Comparison of ENCODE assay signal across 9 mouse cellular contexts in genomic region chr11:103339414-103340119, GRCm38 (mm10). TPM values are rescaled to one million over a fixed set of nuclear protein-coding genes. Genes with fewer than 3 reads are reported as not detected.
DNase-seq lines count a peak whose midpoint lies in the region; ATAC-seq and TF ChIP-seq lines count a peak whose summit lies in the region.
"Had no signal": no experiment of that assay in that cellular context is flagged by ENCODE, and none has a peak within 500 bp of the region (broad histone marks: within the 10 kb centered on the region; RNA-seq: fewer than 3 reads in every experiment).

No protein-coding gene starts in this region.

- peak overlapping the region; percentile 52 for H3K4me2 ChIP-seq in heart, embryonic 12.5 days
- H3K4me2 ChIP-seq in forebrain, embryonic 13.5 days: peak overlapping the region; percentile 32
- peak overlapping the region; percentile 36 for H3K4me2 ChIP-seq in midbrain, postnatal 0 days (ENCODE audit: low read depth, low read length, poor library complexity, severe bottlenecking)

- intact Hi-C loops in heart, postnatal 14 days (cut with DNase I): loop anchor here (10.0 kb wide), 1 partner anchor 335 kb away; no protein-coding TSS in a partner anchor

- peaks cover 37% of the 10 kb centered on the region for H3K27me3 ChIP-seq in heart, embryonic 12.5 days (replicated peaks)
- peaks cover 5% of the 10 kb centered on the region for H3K27me3 ChIP-seq in forebrain, embryonic 13.5 days
- H3K27me3 ChIP-seq in midbrain, postnatal 0 days (ENCODE audit: insufficient read depth, low read length): 0 out of 2 replicates have a peak, but pooled peaks cover 5% of the 10 kb centered on the region
- H3K27me3 ChIP-seq: CH12.LX had no signal

- no peak for TF ChIP-seq CTCF in midbrain, postnatal 0 days (IDR thresholded peaks at IDR 0.05)

- ATAC-seq in heart, embryonic 12.5 days (ENCODE audit: insufficient number of reproducible peaks, low FRiP score): no peak
- no peak for ATAC-seq in forebrain, embryonic 13.5 days
- ATAC-seq in midbrain, postnatal 0 days (ENCODE audit: low FRiP score): no peak

- no peak for DNase-seq in heart, postnatal 14 days
- peak; percentile 86 for DNase-seq in kidney, postnatal 10 days
- DNase-seq in midbrain, postnatal 0 days (ENCODE audit: low spot score): no peak
- DNase-seq in urinary bladder, adult 2 months (ENCODE audit: low spot score): no peak
- DNase-seq in right cerebral cortex, postnatal 14 days: no peak
- DNase-seq in spleen, postnatal 14 days (ENCODE audit: low spot score in 2 of 2): no peak

- peak overlapping the region; percentile 26; the same call in 1 of the 2 replicates for H3K4me3 ChIP-seq in heart, embryonic 12.5 days
- no peak overlapping the region for H3K4me3 ChIP-seq in forebrain, embryonic 13.5 days
- no peak overlapping the region for H3K4me3 ChIP-seq in midbrain, postnatal 0 days (ENCODE audit: low read depth, low read length)

- H3K9me3 ChIP-seq in heart, embryonic 12.5 days (replicated peaks): no peaks in the 10 kb centered on the region
- H3K9me3 ChIP-seq in forebrain, embryonic 13.5 days (replicated peaks): no peaks in the 10 kb centered on the region
- no peaks in the 10 kb centered on the region for H3K9me3 ChIP-seq in midbrain, postnatal 0 days (ENCODE audit: low read length)

- WGBS in heart, embryonic 12.5 days: 46% methylated on average over 19 of the region's 19 CpGs
- WGBS in forebrain, embryonic 13.5 days: 49% methylated on average over 19 of the region's 19 CpGs
- WGBS in midbrain, postnatal 0 days: 45% methylated on average over 19 of the region's 19 CpGs

- H3K9ac ChIP-seq in heart, embryonic 12.5 days: peak overlapping the region; percentile 15; the same call in 1 of the 2 replicates
- no peak overlapping the region for H3K9ac ChIP-seq in forebrain, embryonic 13.5 days
- H3K9ac ChIP-seq in midbrain, postnatal 0 days (replicated peaks; ENCODE audit: low read length, poor library complexity, severe bottlenecking): no peak overlapping the region

- H3K4me1 ChIP-seq in heart, embryonic 12.5 days (replicated peaks): peaks cover 19% of the 10 kb centered on the region
- H3K4me1 ChIP-seq in forebrain, embryonic 13.5 days: no peaks in the 10 kb centered on the region
- H3K4me1 ChIP-seq in midbrain, postnatal 0 days (ENCODE audit: insufficient read depth, low read length): no peaks in the 10 kb centered on the region

- H3K27ac ChIP-seq in heart, embryonic 12.5 days (ENCODE audit: poor library complexity, severe bottlenecking): no peak overlapping the region
- H3K27ac ChIP-seq in forebrain, embryonic 13.5 days: no peak overlapping the region
- no peak overlapping the region for H3K27ac ChIP-seq in midbrain, postnatal 0 days (ENCODE audit: low read depth, low read length)

- H3K36me3 ChIP-seq in heart, embryonic 12.5 days: no peaks in the 10 kb centered on the region
- H3K36me3 ChIP-seq in forebrain, embryonic 13.5 days (ENCODE audit: poor library complexity, severe bottlenecking): no peaks in the 10 kb centered on the region
- H3K36me3 ChIP-seq in midbrain, postnatal 0 days (ENCODE audit: insufficient read depth, low read length): no peaks in the 10 kb centered on the region

RNA-seq across cellular contexts. Expression of gene Arhgap27, which starts 23.9 kb away (rescaled TPM):
- polyA plus RNA-seq in heart, embryonic 12.5 days (2016; fragmentation: Nextera tagmentation; extraction: Ambion mirVana): 6.7 and 8.9 TPM in 2 replicates
- 10 to 100 TPM; 27.2 to 29.1 TPM for total RNA-seq in heart, postnatal 14 days (2021)
- 2.2 and 2.3 TPM in 2 replicates for polyA plus RNA-seq in forebrain, embryonic 13.5 days (2015; fragmentation: Nextera tagmentation; extraction: Ambion mirVana)
- total RNA-seq in midbrain, postnatal 0 days (2014; rRNA removed): 7.6 and 7.9 TPM in 2 replicates
- 4.9 and 6.2 TPM in 2 replicates for polyA plus RNA-seq in midbrain, postnatal 0 days (2015; fragmentation: Nextera tagmentation; extraction: Ambion mirVana)
- polyA plus RNA-seq in urinary bladder, adult 2 months (2012; rRNA removed): 22.3 and 23.4 TPM in 2 replicates
